Mouse (Mus musculus) forelimb bud, embryonic 11.5 days (tissue): Measurements from ENCODE around the gene Slc44a5.
"Not testable (repeated sequence)": the region's sequence is repeated elsewhere in the genome, so short reads cannot be mapped to it uniquely, and the experiment has no call there.

Experiments used
- DNase-seq: peaks from one replicate; pipeline ENCODE4 v3.0.0-alpha.2; 2012; ENCODE audit warnings: low read depth, low spot score

The Slc44a5 gene

GRCm38 (mm10) chr3:153968549-153968948 lies 4.7 kb upstream of the Slc44a5 start:
- DNase-seq, result peak; percentile 67

- no peak for DNase-seq
Measured at GRCm38 (mm10) chr3:153969451-153969850, 3.8 kb upstream of the Slc44a5 start.

GRCm38 (mm10) chr3:153973949-153974760 lies 919 bp downstream of the Slc44a5 start:
- no peak for DNase-seq

- DNase-seq, result no peak
Measured at GRCm38 (mm10) chr3:153975060-153975459, 1.8 kb downstream of the Slc44a5 start.

- DNase-seq, result no peak
Measured at GRCm38 (mm10) chr3:153975791-153976190, 2.6 kb downstream of the Slc44a5 start.

GRCm38 (mm10) chr3:153980611-153981010 lies 7.4 kb downstream of the Slc44a5 start:
- no peak for DNase-seq

- peak; percentile 43 for DNase-seq
Measured at GRCm38 (mm10) chr3:153984428-153985340, 11.4 kb downstream of the Slc44a5 start.

GRCm38 (mm10) chr3:153999797-154000528 lies 26.7 kb downstream of the Slc44a5 start:
- DNase-seq, result no peak

- no peak for DNase-seq
Measured at GRCm38 (mm10) chr3:154001348-154001747, 28.1 kb downstream of the Slc44a5 start.

- no peak for DNase-seq
Measured at GRCm38 (mm10) chr3:154046876-154047275, 73.6 kb downstream of the Slc44a5 start.

GRCm38 (mm10) chr3:154053331-154053730 lies 80.1 kb downstream of the Slc44a5 start:
- DNase-seq, result no peak

GRCm38 (mm10) chr3:154057464-154057863 lies 84.2 kb downstream of the Slc44a5 start:
- no peak for DNase-seq

GRCm38 (mm10) chr3:154058200-154058599 lies 85.0 kb downstream of the Slc44a5 start:
- DNase-seq, result no peak

- DNase-seq, result not testable (repeated sequence)
Measured at GRCm38 (mm10) chr3:154071989-154072388, 98.8 kb downstream of the Slc44a5 start.

- no peak for DNase-seq
Measured at GRCm38 (mm10) chr3:154075749-154076148, 102.5 kb downstream of the Slc44a5 start.

- no peak for DNase-seq
Measured at GRCm38 (mm10) chr3:154081687-154082086, 108.5 kb downstream of the Slc44a5 start.

GRCm38 (mm10) chr3:154082241-154082640 lies 109.0 kb downstream of the Slc44a5 start:
- no peak for DNase-seq

GRCm38 (mm10) chr3:154082961-154083360 lies 109.7 kb downstream of the Slc44a5 start:
- no peak for DNase-seq

- no peak for DNase-seq
Measured at GRCm38 (mm10) chr3:154089996-154090395, 116.8 kb downstream of the Slc44a5 start.

GRCm38 (mm10) chr3:154091468-154092338 lies 118.5 kb downstream of the Slc44a5 start:
- DNase-seq, result no peak

- DNase-seq, result no peak
Measured at GRCm38 (mm10) chr3:154092466-154092865, 119.2 kb downstream of the Slc44a5 start.
